Mouse (Mus musculus) liver, adult 2 months (tissue): ENCODE data around the gene Colq.

Source experiments
- CTCF ChIP-seq: fragments of 200-500 bp; IDR thresholded peaks from 2 replicates; pipeline ENCODE4 v1.5.1; 2011; ENCODE audit warnings: low read depth, low read length, control low read depth
- POLR2A ChIP-seq: fragments of 200-500 bp; IDR thresholded peaks from 2 replicates; pipeline ENCODE4 v1.6.1; 2011; ENCODE audit warnings: low read length, control low read depth; ENCODE audit not compliant: insufficient read depth; ENCODE audit errors: extremely low read depth

- TF ChIP-seq CTCF (no peak), POLR2A (no peak)
Observed at GRCm38 (mm10) chr14:31506456-31506855, 84.7 kb downstream of the Colq start.
